Mouse (Mus musculus): Measurements from ENCODE around the gene Pik3ip1.

GRCm38 (mm10) chr11:3318286-3318685, 11.9 kb upstream of the Pik3ip1 start:
- no peak for TF ChIP-seq CTCF (IDR thresholded peaks at IDR 0.05; ENCODE audit: borderline replicate concordance, extremely low read depth, insufficient read depth, insufficient read length)
- TF ChIP-seq POLR2A (IDR thresholded peaks at IDR 0.05; ENCODE audit: borderline replicate concordance, extremely low read depth, insufficient read depth, insufficient read length, poor library complexity, severe bottlenecking) = no peak
